Mouse (Mus musculus) intestine, embryonic 16.5 days (tissue): ENCODE measurements around the gene Nmnat1. TPM values are rescaled to one million over a fixed set of nuclear protein-coding genes. Genes with fewer than 3 reads are reported as not detected.
A peak's percentile ranks its signal among the peaks of the same experiment; 100 is the strongest.

Experiments used
- ATAC-seq: fragments of 200-750 bp; cut with Nextera tagmentation; 2 replicates; pipeline ENCODE4 v1.8.0; 2017; ENCODE audit warnings: moderate TSS enrichment, moderate library complexity
- H3K27ac ChIP-seq: fragments of 300-500 bp; sonication (generic); 2 replicates; pipeline ENCODE4 v1.5.1; 2014; ENCODE audit warnings: mild to moderate bottlenecking, low read length
- H3K27me3 ChIP-seq: fragments of 300-500 bp; sonication (generic); replicated peaks from 2 replicates; pipeline ENCODE4 v1.6.1; 2014; ENCODE audit warnings: low read length, control low read depth, mixed read lengths; ENCODE audit not compliant: control insufficient read depth, insufficient read depth
- H3K36me3 ChIP-seq: fragments of 300-500 bp; sonication (generic); 2 replicates; pipeline ENCODE4 v1.6.1; 2014; ENCODE audit warnings: low read length, control low read depth; ENCODE audit not compliant: control insufficient read depth, insufficient read depth
- H3K4me1 ChIP-seq: fragments of 300-500 bp; sonication (generic); 2 replicates; pipeline ENCODE4 v1.6.1; 2014; ENCODE audit warnings: low read length, control low read depth, mixed read lengths; ENCODE audit not compliant: control insufficient read depth, insufficient read depth
- H3K4me2 ChIP-seq: fragments of 300-500 bp; sonication (generic); 2 replicates; pipeline ENCODE4 v1.6.1; 2014; ENCODE audit warnings: low read depth, low read length, control low read depth
- H3K4me3 ChIP-seq: fragments of 300-500 bp; sonication (generic); 2 replicates; pipeline ENCODE4 v1.5.1; 2014; ENCODE audit warnings: mild to moderate bottlenecking, low read length
- H3K9ac ChIP-seq: fragments of 300-500 bp; sonication (generic); 2 replicates; pipeline ENCODE4 v1.6.1; 2014; ENCODE audit warnings: low read depth, low read length
- H3K9me3 ChIP-seq: fragments of 300-500 bp; sonication (generic); 2 replicates; pipeline ENCODE4 v1.6.1; 2016; ENCODE audit warnings: low read length, control low read depth; ENCODE audit not compliant: control insufficient read depth
- WGBS: fragments of 180-500 bp; shearing (Covaris S2); extraction: QIAGEN DNeasy Blood & Tissue Kit; methylation state at CpG from one replicate; pipeline ENCODE4 v1.1.7; 2014; 5-methylcytosine and 5-hydroxymethylcytosine counted together
- polyA plus RNA-seq: library from polyadenylated mRNA; unstranded; fragments of >200 nt; fragmentation: Nextera tagmentation; extraction: Ambion mirVana; gene quantifications from 2 replicates; pipeline ENCODE4 v1.2.1, GENCODE M21; 2015

The Nmnat1 gene
- 14.7 and 15.2 TPM in 2 replicates for polyA plus RNA-seq

DNA sequence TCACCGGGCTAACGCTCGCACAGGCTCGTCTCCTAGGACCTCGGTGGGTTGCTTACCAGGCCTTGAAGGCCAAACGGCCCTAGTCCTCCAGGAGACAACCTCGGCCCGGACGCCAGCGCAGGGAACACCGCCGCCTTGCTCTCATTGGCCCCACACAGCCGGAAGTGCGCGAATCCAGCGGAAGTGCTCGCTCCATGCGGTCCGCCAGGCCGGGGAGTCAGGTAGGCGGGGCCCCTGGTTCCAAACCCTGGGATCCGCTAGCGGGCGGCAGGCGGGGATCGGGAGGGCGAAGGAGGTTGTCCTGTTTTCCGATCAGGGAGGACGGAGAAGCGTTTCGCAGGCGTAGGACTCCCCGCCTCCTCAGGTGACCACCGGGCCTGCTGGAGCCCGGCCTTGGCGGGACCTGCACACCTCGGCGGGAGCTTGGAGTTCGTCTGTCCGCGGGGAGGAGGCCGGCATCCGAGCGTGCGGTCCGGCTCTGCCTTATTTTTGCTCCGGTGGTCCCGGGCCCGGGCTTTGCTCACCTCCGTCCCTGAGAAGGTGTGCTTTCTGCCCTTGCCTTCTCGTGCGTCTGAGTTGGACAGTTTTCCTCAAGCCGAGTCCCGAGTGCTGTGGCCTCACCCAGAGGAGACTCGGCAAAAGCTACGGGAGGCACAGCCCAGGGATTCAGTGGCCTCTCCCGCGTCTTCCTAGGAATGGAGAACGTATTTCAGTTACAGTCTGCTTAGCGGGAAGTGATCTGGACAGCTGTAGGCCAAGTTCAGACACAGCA, at the start of gene Nmnat1, which contains the start of gene Lzic:
Gene Nmnat1, minus strand, starts transcription at position 150 of the 772 bp plus-strand sequence.
Gene Lzic, plus strand, starts transcription at position 177 of the 772 bp plus-strand sequence.
- H3K9ac ChIP-seq, result peak within 1 kb of the TSS; percentile 71
- ATAC-seq, result peak; percentile 92
- H3K27ac ChIP-seq, result peak within 1 kb of the TSS; percentile 86
- no peaks in the 10 kb centered on the region for H3K27me3 ChIP-seq
- no peaks in the 10 kb centered on the region for H3K36me3 ChIP-seq
- peak within 1 kb of the TSS; percentile 84 for H3K4me3 ChIP-seq
- H3K4me2 ChIP-seq, result peak within 1 kb of the TSS; percentile 78
- no peaks in the 10 kb centered on the region for H3K9me3 ChIP-seq
- WGBS, result under 1% methylated on average over 60 of the region's 60 CpGs
- peaks cover 4% of the 10 kb centered on the region; the same call in 1 of the 2 replicates for H3K4me1 ChIP-seq

DNA sequence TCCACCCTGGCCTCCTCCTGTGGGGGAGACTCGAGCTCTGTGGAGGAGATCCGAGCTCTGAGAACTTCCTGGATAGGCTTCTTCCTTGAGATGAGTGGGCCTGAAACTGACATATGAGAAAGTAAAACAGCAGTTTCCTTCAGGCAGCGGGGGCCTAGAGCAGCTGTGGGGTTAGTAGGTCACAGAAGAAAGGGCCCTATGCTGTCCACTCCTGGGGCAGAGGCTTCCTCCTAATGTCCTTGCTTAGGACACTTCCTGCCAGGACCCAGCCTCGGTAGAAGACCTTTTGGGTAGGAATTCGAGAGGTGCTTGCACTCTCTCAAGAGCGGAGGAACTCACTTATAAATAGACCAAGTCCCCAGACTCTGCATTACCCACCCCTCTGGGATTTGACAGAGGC, 44.7 kb upstream of the Nmnat1 start:
- Histone ChIP-seq H3K27me3 (no peaks in the 10 kb centered on the region), H3K4me3 (no peak overlapping the region), H3K4me1 (peaks cover 14% of the 10 kb centered on the region), H3K27ac (no peak overlapping the region), H3K36me3 (no peaks in the 10 kb centered on the region), H3K9ac (no peak overlapping the region), H3K9me3 (no peaks in the 10 kb centered on the region), H3K4me2 (no peak overlapping the region)
- WGBS, result 66% methylated on average over 6 of the region's 6 CpGs
- no peak for ATAC-seq

DNA sequence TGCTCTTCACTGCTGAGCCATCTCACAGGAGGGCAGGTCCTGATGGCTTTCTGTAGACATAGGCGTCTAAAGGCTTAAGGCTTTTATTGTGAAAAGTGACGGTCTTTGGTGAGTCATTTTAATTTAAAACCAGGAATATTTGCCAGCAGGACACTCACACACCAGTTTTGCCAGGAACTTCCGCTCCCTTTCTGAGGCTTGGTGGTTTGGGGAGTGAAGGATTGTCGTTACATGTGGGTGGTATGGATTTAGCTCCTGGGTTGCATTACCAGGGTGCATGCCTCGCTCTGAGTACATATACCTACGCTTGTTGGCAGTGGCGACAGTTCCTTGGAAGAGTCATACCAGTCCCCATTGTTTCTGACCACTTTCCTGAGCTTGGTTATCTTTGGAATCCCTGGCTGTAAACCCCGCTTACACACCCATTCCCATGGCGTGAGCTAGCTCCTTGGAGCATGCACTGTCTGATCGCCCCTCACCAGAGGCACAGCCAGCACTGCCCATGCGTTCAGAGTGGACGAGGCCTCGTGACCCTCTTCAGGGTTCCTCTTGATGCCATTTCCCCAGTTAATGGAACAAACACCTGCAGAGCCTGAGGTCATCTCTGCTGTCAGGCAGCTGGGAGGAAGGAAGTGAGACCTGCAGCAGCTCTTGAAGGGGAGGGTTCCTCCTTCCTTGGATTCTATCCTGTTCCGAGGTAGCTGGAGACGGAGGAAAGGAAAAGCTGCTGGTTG, 42.8 kb upstream of the Nmnat1 start:
- no peak overlapping the region for H3K4me2 ChIP-seq
- H3K36me3 ChIP-seq, result no peaks in the 10 kb centered on the region
- no peak for ATAC-seq
- no peaks in the 10 kb centered on the region for H3K27me3 ChIP-seq
- no peaks in the 10 kb centered on the region for H3K9me3 ChIP-seq
- H3K4me3 ChIP-seq, result no peak overlapping the region
- H3K9ac ChIP-seq, result no peak overlapping the region
- H3K27ac ChIP-seq, result no peak overlapping the region
- peaks cover 14% of the 10 kb centered on the region for H3K4me1 ChIP-seq
- WGBS, result 70% methylated on average over 15 of the region's 15 CpGs

DNA sequence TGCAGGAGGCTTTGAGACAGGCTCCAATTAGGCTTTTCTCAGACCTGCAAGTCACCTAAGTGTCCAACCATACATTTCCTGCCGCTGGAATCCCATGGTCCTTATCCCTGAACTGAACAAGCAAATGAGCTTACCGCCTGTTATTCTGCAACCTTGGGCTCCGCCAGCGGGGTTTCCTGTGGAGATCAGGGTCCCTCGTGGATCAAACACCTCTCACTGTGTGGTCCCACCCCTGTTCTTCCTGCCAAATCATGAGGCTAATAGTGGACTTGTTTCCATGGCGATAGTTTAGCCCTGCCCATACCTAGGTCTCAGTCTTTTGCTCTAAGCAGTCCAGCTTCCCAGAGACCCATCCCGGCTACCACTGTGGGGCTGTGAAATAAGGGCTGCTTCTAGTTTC, 41.3 kb upstream of the Nmnat1 start:
- H3K9me3 ChIP-seq, result no peaks in the 10 kb centered on the region
- no peak overlapping the region for H3K4me3 ChIP-seq
- H3K4me2 ChIP-seq, result no peak overlapping the region
- H3K9ac ChIP-seq, result no peak overlapping the region
- ATAC-seq, result peak; percentile 39; the same call in 1 of the 2 replicates
- H3K27ac ChIP-seq, result no peak overlapping the region
- 43% methylated on average over 7 of the region's 7 CpGs for WGBS
- no peaks in the 10 kb centered on the region for H3K27me3 ChIP-seq
- H3K36me3 ChIP-seq, result no peaks in the 10 kb centered on the region
- peaks cover 14% of the 10 kb centered on the region for H3K4me1 ChIP-seq

DNA sequence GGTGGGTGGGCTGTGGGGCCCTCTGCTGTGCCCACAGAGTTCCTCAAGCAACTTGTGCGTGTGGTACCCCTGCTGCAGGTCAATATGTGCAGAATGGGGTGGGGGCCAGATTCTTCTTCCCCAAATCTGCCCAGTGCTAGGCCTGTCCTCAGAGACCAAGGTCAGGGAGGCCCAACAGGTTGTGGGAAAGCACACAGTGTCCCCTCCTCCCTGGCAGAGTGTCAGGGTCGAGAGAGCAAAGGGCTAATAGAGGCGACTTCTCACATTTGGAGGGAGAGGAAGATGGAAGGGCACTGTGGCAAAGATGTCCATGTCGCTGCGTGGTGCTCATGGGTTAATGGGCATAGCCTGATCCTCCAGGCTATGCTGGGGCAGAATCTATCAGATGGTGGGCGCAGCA, 40.8 kb upstream of the Nmnat1 start:
- 71% methylated on average over 6 of the region's 6 CpGs for WGBS
- 0 out of 2 replicates have a peak, but pooled peaks have one; percentile 16 for ATAC-seq
- H3K27me3 ChIP-seq, result no peaks in the 10 kb centered on the region
- peak overlapping the region; percentile 22 for H3K9ac ChIP-seq
- H3K36me3 ChIP-seq, result no peaks in the 10 kb centered on the region
- H3K27ac ChIP-seq, result no peak overlapping the region
- no peak overlapping the region for H3K4me3 ChIP-seq
- peaks cover 14% of the 10 kb centered on the region for H3K4me1 ChIP-seq
- H3K9me3 ChIP-seq, result no peaks in the 10 kb centered on the region
- no peak overlapping the region for H3K4me2 ChIP-seq

DNA sequence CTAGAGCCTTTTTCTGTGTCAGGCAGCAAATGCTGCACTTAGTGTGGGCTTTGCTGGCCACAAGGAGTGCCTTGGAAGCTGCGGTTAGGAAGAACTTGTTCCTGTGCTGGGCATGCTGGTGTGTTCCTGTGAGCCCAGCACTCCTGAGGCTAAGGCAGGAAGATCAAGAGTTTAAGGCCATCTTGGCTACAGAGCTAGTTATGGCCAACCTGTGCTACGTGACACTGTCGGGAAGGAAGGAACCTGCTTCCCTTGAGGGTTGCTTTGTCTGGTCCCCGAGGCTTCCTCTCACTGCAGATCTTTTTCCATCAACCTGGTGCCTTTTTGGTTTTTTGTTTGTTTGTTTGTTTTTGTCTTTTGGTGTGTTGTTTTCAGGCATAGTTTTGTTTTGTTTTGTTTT, 40.2 kb upstream of the Nmnat1 start:
- H3K4me2 ChIP-seq, result no peak overlapping the region
- ATAC-seq, result no peak
- H3K27me3 ChIP-seq, result no peaks in the 10 kb centered on the region
- H3K9ac ChIP-seq, result no peak overlapping the region
- H3K27ac ChIP-seq, result no peak overlapping the region
- 80% methylated on average over 4 of the region's 4 CpGs for WGBS
- peaks cover 14% of the 10 kb centered on the region for H3K4me1 ChIP-seq
- no peaks in the 10 kb centered on the region for H3K9me3 ChIP-seq
- H3K4me3 ChIP-seq, result no peak overlapping the region
- H3K36me3 ChIP-seq, result no peaks in the 10 kb centered on the region

DNA sequence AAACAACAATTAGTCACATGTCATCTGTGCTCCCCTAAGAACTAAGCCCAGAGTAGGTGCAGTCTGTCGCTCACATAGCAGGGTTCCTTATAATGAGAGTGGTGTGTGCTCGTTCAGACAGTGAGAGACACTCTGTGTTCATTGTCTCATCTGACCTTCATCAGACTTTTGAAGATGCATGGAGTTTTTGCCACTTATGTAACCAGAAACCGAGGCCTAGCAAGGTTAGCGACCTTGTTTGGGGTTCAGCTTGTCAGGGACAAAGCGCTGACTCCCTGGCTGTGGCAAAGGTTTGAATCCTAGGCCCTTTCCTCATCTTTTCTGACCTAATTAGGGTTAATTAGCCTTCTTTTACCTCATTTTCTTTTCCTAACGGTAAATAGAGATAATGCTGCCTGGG, 39.0 kb upstream of the Nmnat1 start:
- no peak overlapping the region for H3K4me3 ChIP-seq
- no peaks in the 10 kb centered on the region for H3K36me3 ChIP-seq
- H3K9me3 ChIP-seq, result no peaks in the 10 kb centered on the region
- no peaks in the 10 kb centered on the region for H3K27me3 ChIP-seq
- no peak overlapping the region for H3K9ac ChIP-seq
- peaks cover 18% of the 10 kb centered on the region for H3K4me1 ChIP-seq
- 84% methylated on average over 6 of the region's 6 CpGs for WGBS
- no peak for ATAC-seq
- H3K27ac ChIP-seq, result no peak overlapping the region
- no peak overlapping the region for H3K4me2 ChIP-seq

DNA sequence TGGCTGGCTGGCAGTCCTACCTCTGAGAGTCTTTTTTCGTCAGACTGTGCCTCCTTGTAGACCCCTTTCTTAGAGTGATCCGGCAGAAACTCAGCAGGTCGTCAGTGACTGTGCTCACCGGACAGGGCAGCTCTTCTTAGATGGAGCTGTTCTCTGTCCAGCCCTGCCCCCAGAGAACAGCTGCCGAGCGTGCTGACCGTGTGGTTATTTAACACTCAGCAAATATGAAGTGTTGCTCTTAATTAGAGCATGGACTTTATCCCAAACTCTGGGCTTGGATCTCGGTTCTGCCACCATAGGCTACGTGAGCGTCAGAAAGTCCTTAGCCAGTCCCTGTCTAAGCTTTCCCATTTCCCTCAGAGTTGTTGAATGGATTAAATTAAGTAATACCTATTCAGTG, 36.3 kb upstream of the Nmnat1 start:
- 69% methylated on average over 10 of the region's 10 CpGs for WGBS
- ATAC-seq, result no peak
- Histone ChIP-seq H3K4me1 (peaks cover 16% of the 10 kb centered on the region), H3K27me3 (no peaks in the 10 kb centered on the region), H3K36me3 (no peaks in the 10 kb centered on the region), H3K9me3 (no peaks in the 10 kb centered on the region), H3K27ac (no peak overlapping the region), H3K9ac (no peak overlapping the region), H3K4me3 (no peak overlapping the region), H3K4me2 (no peak overlapping the region)

DNA sequence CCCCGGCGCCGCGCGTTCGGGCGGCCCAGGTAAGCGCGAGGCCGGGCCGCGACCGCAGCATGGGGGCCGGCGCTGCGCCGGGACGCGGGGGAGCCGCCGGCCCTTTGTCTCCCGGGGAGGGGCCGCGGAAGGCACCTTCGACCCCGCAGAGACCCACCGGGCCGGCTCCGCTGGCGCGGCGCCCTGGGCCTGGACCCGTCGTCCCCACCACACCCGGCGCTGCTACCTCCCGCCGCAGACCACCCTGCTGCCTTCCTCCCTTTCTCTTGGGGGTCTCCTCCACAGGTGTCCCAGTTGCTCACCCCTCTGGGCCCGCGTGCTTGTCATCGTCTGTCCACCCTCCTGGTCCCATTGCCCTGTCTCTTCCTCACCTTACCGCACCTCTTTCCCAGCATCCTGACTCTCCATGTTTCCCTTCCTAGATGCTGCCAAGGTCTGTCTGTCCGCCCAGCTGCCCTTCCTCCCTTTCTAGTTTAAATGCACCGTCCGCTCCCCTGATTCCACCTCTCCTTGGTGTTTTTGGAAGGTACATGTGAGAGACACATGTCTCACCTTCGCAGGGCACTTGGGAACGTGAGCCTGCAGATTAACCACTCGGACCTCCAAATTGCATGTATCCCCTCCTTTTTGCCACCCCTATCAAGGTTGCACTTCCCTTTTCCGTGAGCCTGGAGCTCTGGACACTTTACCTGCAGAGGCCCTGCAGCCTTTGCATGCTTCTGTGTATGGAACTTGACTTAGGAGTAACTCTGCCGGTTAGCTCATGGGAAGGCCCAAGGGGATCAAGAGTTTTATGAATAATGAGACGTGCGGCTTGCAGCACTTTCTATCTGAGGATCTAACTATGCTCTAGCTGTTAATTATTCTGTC, 33.6 kb upstream of the Nmnat1 start:
- no peaks in the 10 kb centered on the region for H3K27me3 ChIP-seq
- no peaks in the 10 kb centered on the region for H3K36me3 ChIP-seq
- H3K4me3 ChIP-seq, result peak overlapping the region; percentile 81
- peak overlapping the region; percentile 95 for H3K4me2 ChIP-seq
- H3K9ac ChIP-seq, result peak overlapping the region; percentile 90
- 3% methylated on average over 52 of the region's 52 CpGs for WGBS
- no peaks in the 10 kb centered on the region for H3K9me3 ChIP-seq
- no peak; the same call in 1 of the 2 replicates for ATAC-seq
- peaks cover 8% of the 10 kb centered on the region; the same call in 1 of the 2 replicates for H3K4me1 ChIP-seq
- peak overlapping the region; percentile 66 for H3K27ac ChIP-seq
